ENCODE assay signal across 16 mouse cellular contexts in genomic region chr7:137555481-137555880, GRCm38 (mm10).
"Had no signal": no experiment of that assay in that cellular context is flagged by ENCODE, and none has a peak within 500 bp of the region (broad histone marks: within the 10 kb centered on the region; RNA-seq: fewer than 3 reads in every experiment).

No protein-coding gene starts in this region.

- H3K4me1 ChIP-seq: liver, embryonic 15.5 days; midbrain, embryonic 15.5 days had no signal

- H3K27ac ChIP-seq: kidney, embryonic 15.5 days; left cerebral cortex, adult 2 months; limb, embryonic 15.5 days; liver, embryonic 15.5 days; midbrain, embryonic 15.5 days; neural tube, embryonic 13.5 days had no signal

- H3K9ac ChIP-seq: kidney, embryonic 15.5 days; limb, embryonic 15.5 days; liver, embryonic 15.5 days; lung, embryonic 14.5 days; midbrain, embryonic 15.5 days; neural tube, embryonic 13.5 days had no signal

- DNase-seq: kidney, adult 2 months; kidney, postnatal 14 days; lung, embryonic 14.5 days; lung, postnatal 10 days; lung, postnatal 4 days; retina, postnatal 1 day; right cerebral cortex, postnatal 4 days; spleen, adult 18-20 months; thymus, adult 18-20 months; thymus, postnatal 14 days had no signal

- H3K4me3 ChIP-seq: kidney, embryonic 15.5 days; left cerebral cortex, adult 2 months; limb, embryonic 15.5 days; liver, embryonic 15.5 days; midbrain, embryonic 15.5 days; neural tube, embryonic 13.5 days had no signal

- H3K27me3 ChIP-seq: kidney, embryonic 15.5 days; limb, embryonic 15.5 days; liver, embryonic 15.5 days; midbrain, embryonic 15.5 days; neural tube, embryonic 13.5 days had no signal

- H3K36me3 ChIP-seq: kidney, embryonic 15.5 days; limb, embryonic 15.5 days; liver, embryonic 15.5 days; midbrain, embryonic 15.5 days; neural tube, embryonic 13.5 days had no signal

- H3K9me3 ChIP-seq: kidney, embryonic 15.5 days; limb, embryonic 15.5 days; liver, embryonic 15.5 days; midbrain, embryonic 15.5 days; neural tube, embryonic 13.5 days had no signal

- ATAC-seq: midbrain, embryonic 15.5 days had no signal

- H3K4me2 ChIP-seq: kidney, embryonic 15.5 days; limb, embryonic 15.5 days; liver, embryonic 15.5 days; lung, embryonic 14.5 days; midbrain, embryonic 15.5 days; neural tube, embryonic 13.5 days had no signal
